25 mouse cellular contexts compared by ENCODE assay signal in genomic region chr11:34084639-34085038, GRCm38 (mm10). TPM values are rescaled to one million over a fixed set of nuclear protein-coding genes. Genes with fewer than 3 reads are reported as not detected.
DNase-seq lines count a peak whose midpoint lies in the region; ATAC-seq and TF ChIP-seq lines count a peak whose summit lies in the region.
"Had no signal": no experiment of that assay in that cellular context is flagged by ENCODE, and none has a peak within 500 bp of the region (broad histone marks: within the 10 kb centered on the region; RNA-seq: fewer than 3 reads in every experiment).

No protein-coding gene starts in this region.

- no peak overlapping the region for H3K9ac ChIP-seq in forebrain, postnatal 0 days
- H3K9ac ChIP-seq in stomach, postnatal 0 days (ENCODE audit: low read length), result no peak overlapping the region

- no peak overlapping the region for H3K4me2 ChIP-seq in forebrain, postnatal 0 days (ENCODE audit: low read depth)
- H3K4me2 ChIP-seq in stomach, postnatal 0 days (replicated peaks; ENCODE audit: low read depth), result no peak overlapping the region

- no peaks in the 10 kb centered on the region for H3K9me3 ChIP-seq in forebrain, postnatal 0 days (ENCODE audit: low read length)
- H3K9me3 ChIP-seq in stomach, postnatal 0 days (ENCODE audit: control insufficient read depth, low read length), result no peaks in the 10 kb centered on the region

- TF ChIP-seq EP300 in stomach, postnatal 0 days (optimal IDR thresholded peaks at IDR 0.05), result no peak

- intact Hi-C loops in heart, postnatal 14 days (cut with DNase I), result loop anchor here (10.0 kb wide), 1 partner anchor 160 kb away; no protein-coding TSS in a partner anchor

- DNase-seq in heart, adult 11 months, result peak; percentile 40
- no peak for DNase-seq in heart, postnatal 14 days
- DNase-seq in forebrain, postnatal 0 days, result no peak
- no peak for DNase-seq in stomach, postnatal 0 days (ENCODE audit: low spot score)
- DNase-seq: adrenal gland, adult 2 months; adrenal gland, adult 8-10 months; adrenal gland, postnatal 10 days; adrenal gland, postnatal 14 days; adrenal gland, postnatal 25 days; adrenal gland, postnatal 36 days; B cell, adult 2 months; cerebellum, adult 11 months; cerebellum, adult 11-12 months; cerebellum, adult 18-20 months; cerebellum, adult 2 months had no signal

- peaks cover 31% of the 10 kb centered on the region for H3K27me3 ChIP-seq in forebrain, postnatal 0 days (ENCODE audit: insufficient read depth, low read length)
- H3K27me3 ChIP-seq in stomach, postnatal 0 days (ENCODE audit: control insufficient read depth, insufficient read depth, low read length), result no peaks in the 10 kb centered on the region
- H3K27me3 ChIP-seq: CH12.LX had no signal

- no peak overlapping the region for H3K4me3 ChIP-seq in forebrain, postnatal 0 days (ENCODE audit: low read depth, low read length)
- H3K4me3 ChIP-seq in stomach, postnatal 0 days (ENCODE audit: low read depth, low read length), result no peak overlapping the region

- peak; percentile 68 for ATAC-seq in CD4-positive, CD25-positive, alpha-beta regulatory T cell, adult 4 months
- ATAC-seq in inflammation-experienced regulatory T-cells, adult 6 months, result peak; percentile 64
- ATAC-seq in forebrain, postnatal 0 days, result no peak
- no peak for ATAC-seq in stomach, postnatal 0 days (ENCODE audit: low FRiP score, low TSS enrichment)
- ATAC-seq: activated CD4-positive, CD25-positive, alpha-beta regulatory T cell, adult 4 months; Patski had no signal

- H3K27ac ChIP-seq in forebrain, postnatal 0 days (ENCODE audit: low read depth, low read length), result no peak overlapping the region
- no peak overlapping the region for H3K27ac ChIP-seq in stomach, postnatal 0 days (replicated peaks)

- H3K4me1 ChIP-seq in forebrain, postnatal 0 days (ENCODE audit: insufficient read depth), result no peaks in the 10 kb centered on the region
- no peaks in the 10 kb centered on the region for H3K4me1 ChIP-seq in stomach, postnatal 0 days (replicated peaks; ENCODE audit: control insufficient read depth, insufficient read depth)

- H3K36me3 ChIP-seq in forebrain, postnatal 0 days (ENCODE audit: insufficient read depth), result no peaks in the 10 kb centered on the region
- H3K36me3 ChIP-seq in stomach, postnatal 0 days (ENCODE audit: control insufficient read depth, insufficient read depth, low read length), result no peaks in the 10 kb centered on the region

- no peak for TF ChIP-seq CTCF in forebrain, postnatal 0 days (IDR thresholded peaks at IDR 0.05; ENCODE audit: low read depth)
- TF ChIP-seq CTCF in stomach, postnatal 0 days (IDR thresholded peaks at IDR 0.05; ENCODE audit: low read depth), result no peak

- 81% methylated on average over 2 of the region's 2 CpGs for WGBS in forebrain, postnatal 0 days
- 40% methylated on average over 2 of the region's 2 CpGs for WGBS in stomach, postnatal 0 days

RNA-seq across cellular contexts. Expression of gene 4930469K13Rik, which starts 13.7 kb away (rescaled TPM):
- total RNA-seq in heart, postnatal 14 days (2021), result not detected
- polyA plus RNA-seq in CD4-positive, CD25-positive, alpha-beta regulatory T cell, adult 4 months (2017; shearing (Covaris generic)), result 10 to 100 TPM; 10.7 to 11.1 TPM
- 10 to 100 TPM in 1 of 3 experiments, 1 to 10 TPM in 2; 6.0 to 13.0 (median 7.7) TPM for polyA plus RNA-seq in inflammation-experienced regulatory T-cells, adult 6 months (2017; shearing (Covaris generic))
- total RNA-seq in forebrain, postnatal 0 days (2014; rRNA removed), result not detected in 2 replicates
- not detected in 2 replicates for polyA plus RNA-seq in forebrain, postnatal 0 days (2015; fragmentation: Nextera tagmentation; extraction: Ambion mirVana)
- not detected in 2 replicates for polyA plus RNA-seq in stomach, postnatal 0 days (2015; fragmentation: Nextera tagmentation; extraction: Ambion mirVana)
- total RNA-seq: adrenal gland, adult 18-20 months; adrenal gland, adult 2 months; adrenal gland, adult 8-10 months; adrenal gland, postnatal 10 days; adrenal gland, postnatal 14 days; adrenal gland, postnatal 25 days; adrenal gland, postnatal 36 days; adrenal gland, postnatal 4 days; CH12.LX; ES-E14; G1E had no signal
- polyA plus RNA-seq: adrenal gland, adult 2 months; C2C12; cerebellum, adult 2 months; G1E; Patski had no signal

RNA-seq across cellular contexts. Expression of gene Lcp2, which starts 37.9 kb away (rescaled TPM):
- 1 to 10 TPM; 3.0 to 4.9 TPM for total RNA-seq in heart, postnatal 14 days (2021)
- polyA plus RNA-seq in CD4-positive, CD25-positive, alpha-beta regulatory T cell, adult 4 months (2017; shearing (Covaris generic)), result 100 to 1,000 TPM; 477 to 563 TPM
- 100 to 1,000 TPM; 451 to 581 (median 480) TPM for polyA plus RNA-seq in inflammation-experienced regulatory T-cells, adult 6 months (2017; shearing (Covaris generic))
- total RNA-seq in forebrain, postnatal 0 days (2014; rRNA removed), result 3.5 and 4.4 TPM in 2 replicates
- 1.7 and 3.6 TPM in 2 replicates for polyA plus RNA-seq in forebrain, postnatal 0 days (2015; fragmentation: Nextera tagmentation; extraction: Ambion mirVana)
- 1.2 and 1.5 TPM in 2 replicates for polyA plus RNA-seq in stomach, postnatal 0 days (2015; fragmentation: Nextera tagmentation; extraction: Ambion mirVana)
- polyA plus RNA-seq: C2C12, Patski had no signal

Comparison
In these comparisons a context has a peak if more than half of its experiments do, and no peak if none do; other contexts are left out.
1. ATAC-seq: peak in CD4-positive, CD25-positive, alpha-beta regulatory T cell, adult 4 months (single experiment) and inflammation-experienced regulatory T-cells, adult 6 months (single experiment); none in forebrain, postnatal 0 days (single experiment) and stomach, postnatal 0 days (single experiment).
2. RNA of gene Lcp2, which starts 37.9 kb away (polyA plus RNA-seq): 477 to 563 TPM in CD4-positive, CD25-positive, alpha-beta regulatory T cell, adult 4 months and 451 to 581 TPM in inflammation-experienced regulatory T-cells, adult 6 months; 1.7 to 3.6 TPM in forebrain, postnatal 0 days and 1.2 to 1.5 TPM in stomach, postnatal 0 days; every median in the first group is over 10 times any median in the second.